Mouse (Mus musculus): ENCODE measurements around the gene Smurf1.

The Smurf1 gene

GRCm38 (mm10) chr5:144958271-144958670 is 7.4 kb downstream of the Smurf1 start:
- no peak for DNase-seq (ENCODE audit: low read depth, low spot score)

- DNase-seq (ENCODE audit: low read depth, low spot score) = no peak
These were observed 11.2 kb downstream of the Smurf1 start for GRCm38 (mm10) chr5:144954432-144954831.

- no peak for DNase-seq (ENCODE audit: low read depth, low spot score)
These were observed 13.1 kb downstream of the Smurf1 start for GRCm38 (mm10) chr5:144952592-144952991.

- no peak for DNase-seq (ENCODE audit: low read depth, low spot score)
These were observed 15.1 kb downstream of the Smurf1 start for GRCm38 (mm10) chr5:144950428-144951051.

GRCm38 (mm10) chr5:144949856-144950255 is 15.8 kb downstream of the Smurf1 start:
- no peak for DNase-seq (ENCODE audit: low read depth, low spot score)

GRCm38 (mm10) chr5:144948422-144948821 is 17.2 kb downstream of the Smurf1 start:
- no peak for DNase-seq (ENCODE audit: low read depth, low spot score)

- DNase-seq (ENCODE audit: low read depth, low spot score) = no peak
These were observed 17.6 kb downstream of the Smurf1 start for GRCm38 (mm10) chr5:144948002-144948401.

- DNase-seq (ENCODE audit: low read depth, low spot score) = no peak
These were observed 19.6 kb downstream of the Smurf1 start for GRCm38 (mm10) chr5:144946032-144946431.

GRCm38 (mm10) chr5:144944932-144945331 is 20.7 kb downstream of the Smurf1 start:
- DNase-seq (ENCODE audit: low read depth, low spot score) = no peak

GRCm38 (mm10) chr5:144944370-144944769 is 21.3 kb downstream of the Smurf1 start:
- DNase-seq (ENCODE audit: low read depth, low spot score) = no peak

- DNase-seq (ENCODE audit: low read depth, low spot score) = no peak
These were observed 22.3 kb downstream of the Smurf1 start for GRCm38 (mm10) chr5:144943346-144943745.

- peak; percentile 43 for DNase-seq (ENCODE audit: low read depth, low spot score)
These were observed 23.2 kb downstream of the Smurf1 start for GRCm38 (mm10) chr5:144942431-144942830.

GRCm38 (mm10) chr5:144940904-144941303 is 24.7 kb downstream of the Smurf1 start:
- no peak for DNase-seq (ENCODE audit: low read depth, low spot score)

GRCm38 (mm10) chr5:144937304-144937703 is 28.3 kb downstream of the Smurf1 start:
- no peak for DNase-seq (ENCODE audit: low read depth, low spot score)

GRCm38 (mm10) chr5:144933486-144933885 is 32.2 kb downstream of the Smurf1 start:
- no peak for DNase-seq (ENCODE audit: low read depth, low spot score)

GRCm38 (mm10) chr5:144931841-144932240 is 33.8 kb downstream of the Smurf1 start:
- DNase-seq (ENCODE audit: low read depth, low spot score) = no peak

GRCm38 (mm10) chr5:144928856-144929713 is 36.6 kb downstream of the Smurf1 start:
- peak; percentile 53 for DNase-seq (ENCODE audit: low read depth, low spot score)

- no peak for DNase-seq (ENCODE audit: low read depth, low spot score)
These were observed 39.4 kb downstream of the Smurf1 start for GRCm38 (mm10) chr5:144926275-144926674.

- DNase-seq (ENCODE audit: low read depth, low spot score) = no peak
These were observed 42.3 kb downstream of the Smurf1 start for GRCm38 (mm10) chr5:144923351-144923750.

- no peak for DNase-seq (ENCODE audit: low read depth, low spot score)
These were observed 45.9 kb downstream of the Smurf1 start for GRCm38 (mm10) chr5:144919790-144920189.

GRCm38 (mm10) chr5:144919194-144919593 is 46.5 kb downstream of the Smurf1 start:
- no peak for DNase-seq (ENCODE audit: low read depth, low spot score)

GRCm38 (mm10) chr5:144918204-144918603 is 47.4 kb downstream of the Smurf1 start:
- no peak for DNase-seq (ENCODE audit: low read depth, low spot score)

- no peak for DNase-seq (ENCODE audit: low read depth, low spot score)
These were observed 48.5 kb downstream of the Smurf1 start for GRCm38 (mm10) chr5:144917172-144917571.

Measured in R1 (cell line).